Mouse (Mus musculus) heart, embryonic 10.5 days (tissue): ENCODE measurements at regions not wholly inside any gene's neighbourhood (a gene's known extent, or its start where the extent isn't known, plus 50 kb on each side); places are given as distances from the start of the nearest gene placed in this dataset.
A peak's percentile ranks its signal among the peaks of the same experiment; 100 is the strongest.

Experiments used
- DNase-seq: peaks from one replicate; pipeline ENCODE4 v3.0.0-alpha.2; 2017; ENCODE audit warnings: low spot score
- H3K27ac ChIP-seq: fragments of 300-500 bp; sonication (generic); 2 replicates; pipeline ENCODE4 v1.5.1; 2016; ENCODE audit warnings: mild to moderate bottlenecking
- H3K27me3 ChIP-seq: fragments of 300-500 bp; sonication (generic); 2 replicates; pipeline ENCODE4 v1.6.1; 2016; ENCODE audit warnings: mild to moderate bottlenecking; ENCODE audit not compliant: poor library complexity, insufficient read depth, severe bottlenecking
- H3K36me3 ChIP-seq: fragments of 300-500 bp; sonication (generic); 2 replicates; pipeline ENCODE4 v1.6.1; 2016; ENCODE audit warnings: mild to moderate bottlenecking, moderate library complexity
- H3K4me1 ChIP-seq: fragments of 300-500 bp; sonication (generic); 2 replicates; pipeline ENCODE4 v1.6.1; 2016; ENCODE audit warnings: mild to moderate bottlenecking
- H3K4me3 ChIP-seq: fragments of 300-500 bp; sonication (generic); 2 replicates; pipeline ENCODE4 v1.5.1; 2016; ENCODE audit warnings: mild to moderate bottlenecking, moderate library complexity
- H3K9me3 ChIP-seq: fragments of 300-500 bp; sonication (generic); 2 replicates; pipeline ENCODE4 v1.6.1; 2016; ENCODE audit warnings: mild to moderate bottlenecking, moderate library complexity
- WGBS: fragments of 180-500 bp; shearing (Covaris S2); methylation state at CpG from one replicate; pipeline ENCODE4 v1.1.7; 2016; 5-methylcytosine and 5-hydroxymethylcytosine counted together

- 21% methylated on average over 6 of the region's 6 CpGs for WGBS
- no peak overlapping the region for H3K4me3 ChIP-seq
- H3K9me3 ChIP-seq, result no peaks in the 10 kb centered on the region
- no peak overlapping the region for H3K27ac ChIP-seq
- DNase-seq, result no peak
- H3K36me3 ChIP-seq, result no peaks in the 10 kb centered on the region
- H3K27me3 ChIP-seq, result no peaks in the 10 kb centered on the region
- H3K4me1 ChIP-seq, result no peaks in the 10 kb centered on the region
These were observed 137.3 kb upstream of the Nabp1 start for GRCm38 (mm10) chr1:51615523-51615922.

GRCm38 (mm10) chr1:51614700-51615099 is 136.5 kb upstream of the Nabp1 start:
- Histone ChIP-seq H3K36me3 (no peaks in the 10 kb centered on the region), H3K4me1 (no peaks in the 10 kb centered on the region), H3K27ac (no peak overlapping the region), H3K27me3 (no peaks in the 10 kb centered on the region), H3K4me3 (no peak overlapping the region), H3K9me3 (no peaks in the 10 kb centered on the region)
- no peak for DNase-seq

GRCm38 (mm10) chr1:51609295-51609694 is 131.1 kb upstream of the Nabp1 start:
- H3K27ac ChIP-seq, result no peak overlapping the region
- 83% methylated on average over 5 of the region's 5 CpGs for WGBS
- no peaks in the 10 kb centered on the region for H3K9me3 ChIP-seq
- H3K4me3 ChIP-seq, result no peak overlapping the region
- H3K36me3 ChIP-seq, result no peaks in the 10 kb centered on the region
- DNase-seq, result no peak
- no peaks in the 10 kb centered on the region for H3K4me1 ChIP-seq
- H3K27me3 ChIP-seq, result no peaks in the 10 kb centered on the region

GRCm38 (mm10) chr1:51607437-51607855 is 129.2 kb upstream of the Nabp1 start:
- Histone ChIP-seq H3K36me3 (no peaks in the 10 kb centered on the region), H3K27ac (no peak overlapping the region), H3K9me3 (no peaks in the 10 kb centered on the region), H3K4me3 (no peak overlapping the region), H3K27me3 (no peaks in the 10 kb centered on the region), H3K4me1 (no peaks in the 10 kb centered on the region)
- WGBS, result 58% methylated on average over 8 of the region's 8 CpGs
- no peak for DNase-seq

- H3K4me3 ChIP-seq, result no peak overlapping the region
- no peak overlapping the region for H3K27ac ChIP-seq
- 88% methylated on average over 6 of the region's 6 CpGs for WGBS
- H3K9me3 ChIP-seq, result no peaks in the 10 kb centered on the region
- no peak for DNase-seq
- peaks cover 4% of the 10 kb centered on the region; the same call in 1 of the 2 replicates for H3K4me1 ChIP-seq
- no peaks in the 10 kb centered on the region for H3K27me3 ChIP-seq
- H3K36me3 ChIP-seq, result no peaks in the 10 kb centered on the region
These were observed 123.8 kb upstream of the Nabp1 start for GRCm38 (mm10) chr1:51602071-51602470.

GRCm38 (mm10) chr1:51600425-51600824 is 122.2 kb upstream of the Nabp1 start:
- 27% methylated on average over 7 of the region's 7 CpGs for WGBS
- Histone ChIP-seq H3K4me3 (no peak overlapping the region), H3K4me1 (peaks cover 4% of the 10 kb centered on the region; the same call in 1 of the 2 replicates), H3K9me3 (no peaks in the 10 kb centered on the region), H3K27ac (no peak overlapping the region), H3K36me3 (no peaks in the 10 kb centered on the region), H3K27me3 (no peaks in the 10 kb centered on the region)
- no peak for DNase-seq

GRCm38 (mm10) chr1:51596935-51597820 is 119.0 kb upstream of the Nabp1 start:
- no peaks in the 10 kb centered on the region for H3K36me3 ChIP-seq
- DNase-seq, result peak; percentile 90
- peak overlapping the region; percentile 42 for H3K4me3 ChIP-seq
- H3K27ac ChIP-seq, result no peak overlapping the region
- H3K9me3 ChIP-seq, result no peaks in the 10 kb centered on the region
- WGBS, result 22% methylated on average over 18 of the region's 18 CpGs
- no peaks in the 10 kb centered on the region for H3K27me3 ChIP-seq
- peaks cover 9% of the 10 kb centered on the region; the same call in 1 of the 2 replicates for H3K4me1 ChIP-seq

- Histone ChIP-seq H3K36me3 (no peaks in the 10 kb centered on the region), H3K9me3 (no peaks in the 10 kb centered on the region), H3K27me3 (no peaks in the 10 kb centered on the region), H3K4me3 (no peak overlapping the region), H3K4me1 (peaks cover 10% of the 10 kb centered on the region), H3K27ac (0 out of 2 replicates have a peak overlapping the region, but pooled peaks have one; percentile 16)
- no peak for DNase-seq
- WGBS, result 81% methylated on average over 4 of the region's 4 CpGs
These were observed 116.4 kb upstream of the Nabp1 start for GRCm38 (mm10) chr1:51594666-51595065.

GRCm38 (mm10) chr1:51593621-51594441 is 115.6 kb upstream of the Nabp1 start:
- peaks cover 10% of the 10 kb centered on the region for H3K4me1 ChIP-seq
- H3K27ac ChIP-seq, result 0 out of 2 replicates have a peak overlapping the region, but pooled peaks have one; percentile 16
- no peaks in the 10 kb centered on the region for H3K9me3 ChIP-seq
- 48% methylated on average over 10 of the region's 10 CpGs for WGBS
- no peak overlapping the region for H3K4me3 ChIP-seq
- H3K36me3 ChIP-seq, result no peaks in the 10 kb centered on the region
- no peaks in the 10 kb centered on the region for H3K27me3 ChIP-seq
- DNase-seq, result no peak

GRCm38 (mm10) chr1:51591886-51592285 is 113.7 kb upstream of the Nabp1 start:
- no peaks in the 10 kb centered on the region for H3K36me3 ChIP-seq
- 52% methylated on average over 4 of the region's 4 CpGs for WGBS
- H3K9me3 ChIP-seq, result no peaks in the 10 kb centered on the region
- no peak overlapping the region for H3K4me3 ChIP-seq
- H3K4me1 ChIP-seq, result peaks cover 10% of the 10 kb centered on the region
- no peak overlapping the region for H3K27ac ChIP-seq
- DNase-seq, result no peak
- no peaks in the 10 kb centered on the region for H3K27me3 ChIP-seq

GRCm38 (mm10) chr1:51590606-51591400 is 112.6 kb upstream of the Nabp1 start:
- WGBS, result 71% methylated on average over 9 of the region's 9 CpGs
- no peaks in the 10 kb centered on the region for H3K9me3 ChIP-seq
- no peaks in the 10 kb centered on the region for H3K36me3 ChIP-seq
- no peak overlapping the region for H3K27ac ChIP-seq
- H3K27me3 ChIP-seq, result no peaks in the 10 kb centered on the region
- H3K4me3 ChIP-seq, result no peak overlapping the region
- peaks cover 10% of the 10 kb centered on the region for H3K4me1 ChIP-seq
- DNase-seq, result no peak

GRCm38 (mm10) chr1:51584925-51585424 is 106.8 kb upstream of the Nabp1 start:
- H3K36me3 ChIP-seq, result no peaks in the 10 kb centered on the region
- DNase-seq, result no peak
- WGBS, result 37% methylated on average over 3 of the region's 3 CpGs

More at GRCm38 (mm10) chr1:51584925-51585424, 106.8 kb upstream of the Nabp1 start:
- H3K27ac ChIP-seq, result no peak overlapping the region
- H3K4me1 ChIP-seq, result peaks cover 8% of the 10 kb centered on the region; the same call in 1 of the 2 replicates
- H3K9me3 ChIP-seq, result no peaks in the 10 kb centered on the region
- H3K27me3 ChIP-seq, result no peaks in the 10 kb centered on the region
- H3K4me3 ChIP-seq, result no peak overlapping the region
